Mouse (Mus musculus) cerebellum, postnatal 36 days (tissue): ENCODE data around the gene Ercc4.
"Not testable (repeated sequence)": the region's sequence is repeated elsewhere in the genome, so short reads cannot be mapped to it uniquely, and the experiment has no call there.

Experiments
- DNase-seq, 2 experiments: peaks; one replicate each; pipeline ENCODE4 v3.0.0; 2021 to 2022; ENCODE audit warnings: mixed read lengths in 2 of 2

Ercc4 gene

DNA sequence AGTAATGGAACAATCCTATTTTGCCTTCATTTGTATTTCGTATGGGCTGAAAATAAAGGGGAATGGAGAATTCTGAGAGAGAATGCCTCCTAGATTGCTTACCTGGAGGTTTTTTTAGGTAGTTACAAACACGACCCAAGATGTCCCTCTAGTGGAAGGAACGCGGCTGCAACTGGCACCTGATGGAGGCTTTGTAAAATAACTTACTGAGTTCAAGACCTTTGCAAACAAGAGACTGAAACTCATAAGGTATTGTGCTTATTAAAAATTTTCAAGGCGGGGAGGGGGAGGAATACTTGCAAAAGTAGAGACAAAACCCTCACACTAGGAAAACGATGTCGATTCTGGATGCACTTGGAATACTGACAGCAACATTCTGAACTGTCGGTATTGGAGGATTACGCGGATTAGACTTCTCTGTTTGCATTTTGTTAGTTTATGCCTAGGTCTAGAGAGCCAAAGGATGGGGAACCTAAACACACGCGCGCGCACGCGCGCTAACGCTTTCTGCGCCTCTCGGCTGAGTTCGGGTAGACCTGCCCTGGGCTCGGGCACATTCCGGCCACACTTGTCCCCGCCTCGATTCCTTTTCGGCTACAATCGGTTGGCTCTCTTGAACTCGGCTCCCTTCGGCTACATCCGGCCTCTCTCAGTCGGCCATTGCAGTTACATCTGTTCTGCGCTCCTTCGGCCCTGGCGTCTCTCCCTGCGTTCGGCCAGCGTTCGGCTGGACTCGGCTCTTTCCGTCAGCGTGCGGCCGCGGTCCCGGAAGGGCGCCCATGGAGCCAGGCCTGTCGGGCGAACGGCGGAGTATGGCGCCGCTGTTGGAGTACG is at the start of gene Ercc4:
Gene Ercc4 (plus strand): TSS at position 529 of the 834 bp plus-strand sequence.
- DNase-seq, result peak; percentile 98 to 99

DNA sequence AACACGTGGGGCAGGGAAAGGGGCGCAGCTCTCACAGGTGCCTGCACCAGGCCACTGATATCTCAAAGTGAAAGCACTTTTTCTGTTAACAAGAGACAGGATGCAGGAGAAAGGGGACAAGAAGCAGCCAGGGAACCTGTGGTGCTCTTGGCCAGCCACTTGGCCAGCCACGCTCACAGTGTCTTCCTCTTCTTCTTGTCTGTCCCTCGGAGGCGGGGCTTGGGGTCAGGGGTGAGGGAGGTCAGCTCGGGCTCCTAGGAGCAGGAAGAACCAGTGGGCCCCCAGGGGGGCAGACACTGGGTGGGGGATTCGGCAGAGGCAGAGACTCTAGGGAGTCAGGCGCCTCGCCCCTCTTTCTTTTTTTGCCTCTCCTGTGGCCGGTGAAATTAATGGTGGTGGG is 48.4 kb upstream of the Ercc4 start:
- no peak for DNase-seq

DNA sequence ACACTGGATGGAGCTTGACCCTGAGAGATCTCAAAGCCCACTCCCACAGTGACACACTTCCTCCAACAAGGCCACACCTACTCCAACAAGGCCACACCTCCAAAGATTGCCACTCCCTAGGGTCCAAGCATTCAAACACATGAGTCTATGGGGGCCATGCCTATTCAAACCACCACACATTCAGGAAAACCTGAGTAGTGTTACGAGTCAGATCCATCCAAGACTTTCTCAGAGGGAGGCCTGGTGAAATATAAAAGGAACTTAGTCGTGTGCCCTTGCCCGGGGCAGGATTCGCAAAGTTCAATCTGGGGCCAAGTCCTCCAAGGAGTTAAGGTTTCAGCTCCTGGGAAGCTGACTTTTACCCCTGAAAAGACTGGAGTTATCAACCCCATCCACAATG is 35.3 kb upstream of the Ercc4 start:
- no peak for DNase-seq

DNA sequence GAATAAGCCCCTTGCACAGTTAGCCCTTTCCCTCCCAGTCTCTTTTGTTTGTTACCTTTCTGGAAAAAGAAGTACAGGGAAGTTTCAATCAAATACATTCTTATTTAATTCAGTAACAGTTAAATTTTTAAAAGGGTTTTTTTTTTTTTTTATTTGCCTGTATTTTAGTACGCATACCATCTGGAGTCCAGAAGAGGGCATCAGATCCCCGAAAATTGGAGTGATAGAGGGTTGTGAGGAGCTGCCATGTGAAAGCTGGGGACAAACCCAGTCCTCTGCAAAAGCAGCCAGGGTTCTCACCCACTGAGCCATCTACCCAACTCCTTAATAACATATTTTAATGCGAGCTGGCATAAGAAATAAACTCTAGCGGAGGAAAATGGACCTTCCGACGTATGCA is 29.3 kb upstream of the Ercc4 start:
- DNase-seq, result no peak

DNA sequence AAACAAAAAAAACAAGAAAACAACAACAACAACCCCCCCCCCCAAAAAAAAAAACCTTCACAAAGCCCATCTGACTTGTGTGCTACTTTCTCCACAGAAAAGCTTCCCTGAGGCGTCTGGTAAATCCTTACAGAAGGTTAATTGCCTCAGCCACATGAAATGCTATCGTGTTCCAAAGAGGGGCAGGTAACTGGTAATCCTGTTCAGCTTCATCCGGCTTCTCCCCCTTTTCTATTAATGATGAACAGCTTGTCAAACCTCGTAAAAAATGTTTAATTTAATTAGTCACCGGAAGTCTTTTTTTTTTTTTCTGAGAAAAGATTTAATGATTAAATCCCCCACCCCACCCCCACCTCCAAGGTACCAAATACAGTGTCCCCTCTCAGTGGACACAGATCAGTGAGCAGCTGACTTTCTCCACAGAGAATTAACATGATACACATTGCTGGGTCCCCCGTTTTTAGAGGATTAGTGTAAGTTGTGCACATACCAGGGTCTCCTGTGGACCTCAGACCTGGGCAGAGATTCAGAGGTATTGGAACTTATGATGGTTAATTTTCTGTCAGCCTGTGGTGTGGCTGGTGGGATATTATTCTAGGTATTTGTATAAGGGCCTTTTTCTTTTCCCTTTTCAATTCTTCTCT is 26.2 kb upstream of the Ercc4 start:
- no peak for DNase-seq

DNA sequence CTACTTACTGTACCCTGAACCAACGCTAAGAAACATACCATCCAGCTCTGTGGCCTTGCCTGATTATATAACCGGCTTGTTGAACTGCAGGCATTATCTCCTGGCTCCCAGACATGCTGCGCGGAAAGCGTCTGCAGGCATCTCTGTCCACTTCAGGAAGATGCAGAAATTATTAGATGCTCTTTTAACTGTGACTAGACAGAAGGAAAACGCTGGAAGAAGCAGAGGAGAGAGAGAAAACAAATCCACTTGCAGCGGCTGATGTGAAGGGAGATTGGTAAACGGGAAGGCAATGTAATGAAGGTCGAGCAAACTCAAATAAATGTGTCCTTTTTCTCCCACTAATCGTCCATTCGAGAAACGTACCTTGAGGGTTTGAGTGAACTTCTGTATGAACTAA is 1.1 kb upstream of the Ercc4 start:
- DNase-seq, result no peak

DNA sequence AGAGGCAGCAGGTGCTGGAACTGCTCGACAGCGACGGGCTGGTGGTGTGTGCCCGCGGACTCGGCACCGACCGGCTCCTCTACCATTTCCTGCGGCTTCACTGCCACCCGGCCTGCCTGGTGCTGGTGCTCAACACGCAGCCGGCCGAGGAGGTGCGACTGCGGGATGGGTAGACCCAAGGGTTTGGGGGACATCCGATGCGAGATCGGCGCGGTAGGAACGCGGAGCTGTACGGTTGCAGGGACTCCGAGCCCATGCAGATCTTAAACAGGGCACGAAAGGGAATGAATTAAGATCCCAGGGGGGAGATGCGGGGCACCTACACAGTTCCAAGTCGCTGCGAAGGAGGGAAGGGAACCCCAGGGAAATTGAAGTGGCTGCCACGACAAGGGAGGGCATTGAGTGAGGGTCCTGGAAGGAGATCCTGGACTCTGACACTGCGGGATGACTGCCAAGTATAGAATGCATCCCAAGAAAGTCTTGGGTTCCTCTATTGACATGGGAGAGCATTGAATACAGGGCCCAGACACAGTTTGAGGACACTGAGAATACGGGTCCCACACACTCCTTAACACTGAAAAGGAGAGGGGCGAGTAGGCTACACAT is 609 bp downstream of the Ercc4 start:
- DNase-seq, result no peak

DNA sequence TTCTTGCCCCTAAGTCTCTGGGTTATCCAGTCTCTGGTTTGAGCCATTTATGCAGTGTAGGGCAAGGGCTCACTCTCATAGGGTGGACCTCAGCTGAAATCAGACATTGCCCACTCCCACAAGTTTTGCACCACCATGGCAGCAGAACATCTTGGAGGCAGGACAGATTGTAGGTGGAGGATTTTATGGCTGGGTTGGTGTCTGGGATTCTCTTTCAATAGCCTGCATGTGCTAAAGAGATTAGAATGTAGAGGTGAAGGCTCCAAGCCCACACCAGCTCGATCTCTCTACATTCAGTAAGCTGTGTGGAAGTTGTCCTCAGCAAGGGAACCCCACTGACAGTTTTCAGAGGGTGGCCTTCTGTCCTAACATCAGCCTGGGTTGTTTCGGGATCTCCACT is 5.3 kb downstream of the Ercc4 start:
- DNase-seq, result no peak

DNA sequence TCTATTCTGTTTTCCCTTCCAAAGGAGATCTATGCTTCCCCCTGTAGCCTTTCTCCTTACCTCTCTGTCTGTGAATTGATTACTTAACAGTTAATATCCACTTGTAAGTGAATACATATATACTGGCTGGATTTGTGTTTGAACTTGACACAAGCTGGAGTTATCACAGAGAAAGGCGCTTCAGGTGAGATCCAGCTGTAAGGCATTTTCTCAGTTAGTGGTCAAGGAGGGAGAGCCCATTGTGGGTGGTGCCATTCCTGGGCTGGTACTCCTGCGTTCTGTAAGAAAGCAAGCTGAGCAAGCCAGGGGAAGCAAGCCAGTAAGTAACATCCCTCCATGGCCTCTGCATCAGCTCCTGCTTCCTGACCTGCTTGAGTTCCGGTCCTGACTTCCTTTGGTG is 6.0 kb downstream of the Ercc4 start:
- not testable (repeated sequence) for DNase-seq

DNA sequence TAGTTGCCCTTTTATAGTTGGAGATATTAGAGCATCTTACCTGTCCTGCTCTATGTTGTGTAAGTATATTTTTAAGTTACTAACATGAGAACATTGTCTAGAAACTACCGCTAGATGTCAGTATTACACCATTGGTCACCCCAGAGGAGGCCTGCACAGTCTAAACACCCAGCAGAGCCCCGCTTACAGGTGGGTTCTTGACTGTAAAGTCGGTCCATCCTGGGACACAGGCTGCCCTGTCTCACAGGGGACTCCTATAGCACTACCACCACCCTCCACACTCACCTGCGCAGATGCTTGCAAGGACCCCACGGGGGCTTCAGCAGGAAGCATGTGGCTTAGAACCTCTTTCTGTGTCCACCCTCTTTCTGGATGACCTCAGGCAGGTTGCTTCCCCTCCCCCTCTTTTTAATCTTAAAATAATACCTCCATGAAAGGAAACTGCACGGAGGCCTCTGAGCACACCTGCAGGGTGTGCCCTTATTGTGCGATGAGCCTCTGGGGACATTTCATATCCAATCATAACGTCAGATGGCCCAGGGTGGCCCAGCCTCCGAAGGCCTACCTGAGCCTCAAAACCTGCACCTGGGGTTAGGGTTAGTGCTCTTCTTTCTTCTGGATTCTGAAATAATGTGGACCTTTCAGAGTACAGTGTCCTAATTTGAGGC is 7.9 kb downstream of the Ercc4 start:
- peak; percentile 18 to 44 for DNase-seq

DNA sequence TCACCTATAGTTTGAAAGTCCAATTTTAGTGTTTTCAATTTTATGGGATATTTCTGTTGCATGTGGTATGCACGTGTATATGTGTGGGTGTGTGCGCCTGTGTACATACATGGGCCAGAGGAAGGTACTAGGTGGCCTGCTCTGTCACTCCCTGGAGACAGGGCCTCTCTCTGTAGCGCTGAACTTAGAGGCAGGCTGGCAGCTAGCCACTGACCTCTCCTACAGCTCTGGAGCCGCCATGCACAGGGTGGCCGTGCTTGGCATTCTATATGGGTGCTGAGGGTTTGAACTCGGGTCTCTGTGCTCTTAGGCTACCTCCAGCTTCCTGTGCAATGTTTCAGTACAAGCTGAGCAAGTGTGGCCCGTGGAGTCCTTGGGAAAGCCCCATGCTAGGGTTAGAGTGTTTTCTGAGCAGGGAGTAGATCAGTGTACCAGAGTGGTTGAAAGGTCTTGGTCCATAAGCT is 8.5 kb downstream of the Ercc4 start:
- DNase-seq, result no peak

DNA sequence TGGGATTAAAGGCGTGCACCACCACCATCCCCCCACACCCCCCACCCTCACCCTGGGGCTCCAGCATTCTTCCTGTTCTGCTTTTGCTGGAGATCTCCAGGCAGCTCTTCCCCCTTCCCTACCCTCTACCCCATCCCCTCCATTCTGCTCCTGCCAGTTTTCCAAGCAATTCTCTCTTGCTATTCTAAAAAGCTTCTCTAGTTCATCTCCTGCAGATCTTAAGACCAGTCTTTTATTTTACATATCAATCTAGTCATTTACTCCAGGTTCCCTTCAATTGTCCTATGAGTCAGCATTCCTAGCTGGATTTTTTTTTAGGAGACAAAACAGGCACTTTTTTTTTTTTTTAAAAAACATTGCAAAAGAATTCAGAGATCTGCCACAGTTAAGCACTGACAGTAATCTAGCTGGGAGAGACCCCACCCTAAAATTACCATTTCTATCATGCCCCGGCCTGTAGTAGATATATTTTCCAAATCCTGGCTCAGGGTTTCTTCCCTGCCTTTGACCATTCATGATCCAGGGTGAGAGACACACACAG is 9.3 kb downstream of the Ercc4 start:
- no peak for DNase-seq

DNA sequence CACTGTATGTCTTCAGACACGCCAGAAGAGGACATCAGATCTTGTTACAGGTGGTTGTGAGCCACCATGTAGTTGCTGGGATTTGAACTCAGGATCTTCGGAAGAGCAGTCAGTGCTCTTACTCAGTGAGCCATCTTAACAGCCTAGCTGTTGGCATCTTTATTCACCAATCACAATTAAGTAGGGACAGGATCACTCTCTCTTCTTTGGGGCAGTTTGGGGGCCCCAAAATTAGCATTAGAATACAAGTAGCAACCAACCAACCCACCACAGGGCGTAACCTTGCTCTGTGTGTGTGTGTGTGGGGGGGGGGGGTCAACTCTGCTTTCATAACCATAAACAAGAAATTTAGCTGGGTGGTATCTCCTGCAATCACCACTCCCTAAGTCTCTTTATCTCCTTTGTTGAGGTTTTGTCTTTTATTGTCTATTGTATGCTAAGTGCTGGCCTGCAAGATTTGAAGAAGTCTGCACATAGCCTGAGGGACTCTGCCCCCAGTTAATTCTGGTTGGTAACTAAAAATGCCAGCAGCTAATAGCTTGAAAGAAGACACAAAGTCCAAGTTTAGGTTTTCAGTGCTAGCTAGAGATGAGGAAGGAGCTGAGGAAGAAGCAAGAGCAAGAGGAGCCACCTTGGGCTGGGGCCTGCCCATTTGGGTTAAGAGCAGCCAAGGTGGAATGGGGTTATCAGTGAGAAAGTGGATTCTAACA is 10.3 kb downstream of the Ercc4 start:
- no peak for DNase-seq

DNA sequence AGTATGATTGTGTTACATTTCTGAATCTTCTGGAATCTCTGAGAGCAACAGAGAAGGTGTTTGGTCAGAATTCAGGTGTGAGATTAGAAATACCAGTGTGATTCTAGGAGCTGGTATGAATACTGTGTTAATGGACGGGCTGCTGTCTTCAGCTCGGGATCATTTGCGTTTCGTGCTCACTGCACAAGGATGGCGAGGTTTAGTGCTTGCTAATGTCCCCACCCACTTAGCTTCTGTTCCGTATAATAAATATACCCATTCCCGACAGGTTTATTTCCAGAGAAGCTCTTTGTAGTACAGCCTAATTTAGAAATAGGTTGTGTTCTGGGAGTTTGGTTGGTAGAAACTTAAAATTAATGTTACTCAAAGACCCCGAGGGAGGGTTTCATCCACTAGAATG is 15.9 kb downstream of the Ercc4 start:
- DNase-seq, result no peak

DNA sequence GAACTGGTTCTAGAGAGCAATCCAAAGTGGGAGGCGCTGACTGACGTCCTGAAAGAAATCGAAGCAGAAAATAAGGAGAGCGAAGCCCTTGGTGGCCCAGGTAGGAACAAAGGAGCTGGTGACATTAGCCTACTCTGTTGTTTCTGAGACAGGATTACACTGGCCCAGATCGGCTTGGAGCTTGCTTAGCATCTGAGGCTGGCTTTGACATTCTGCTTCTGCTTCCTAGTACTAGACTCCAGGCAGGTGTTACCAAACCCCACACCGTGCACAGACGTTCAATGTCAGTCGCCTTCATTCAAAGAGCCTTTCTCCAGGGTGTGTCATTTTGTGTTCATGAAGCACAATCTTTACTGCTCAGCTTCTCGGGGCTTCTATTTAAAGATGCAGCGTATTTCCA is 18.1 kb downstream of the Ercc4 start:
- DNase-seq, result no peak

DNA sequence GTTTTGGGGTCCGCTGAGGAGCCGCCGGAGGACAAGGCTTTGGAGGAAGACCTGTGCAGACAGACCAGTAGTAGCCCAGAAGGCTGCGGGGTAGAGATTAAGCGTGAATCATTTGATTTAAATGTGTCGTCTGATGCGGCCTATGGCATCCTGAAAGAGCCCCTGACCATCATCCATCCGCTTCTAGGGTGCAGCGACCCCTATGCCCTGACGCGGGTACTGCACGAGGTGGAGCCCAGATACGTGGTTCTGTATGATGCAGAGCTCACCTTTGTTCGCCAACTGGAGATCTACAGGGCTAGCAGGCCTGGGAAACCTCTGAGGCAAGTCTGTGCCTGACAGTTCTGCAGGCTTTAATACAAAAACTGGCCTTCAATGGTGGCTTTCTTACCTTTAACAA is 20.9 kb downstream of the Ercc4 start:
- DNase-seq, result peak; percentile 39 to 40

DNA sequence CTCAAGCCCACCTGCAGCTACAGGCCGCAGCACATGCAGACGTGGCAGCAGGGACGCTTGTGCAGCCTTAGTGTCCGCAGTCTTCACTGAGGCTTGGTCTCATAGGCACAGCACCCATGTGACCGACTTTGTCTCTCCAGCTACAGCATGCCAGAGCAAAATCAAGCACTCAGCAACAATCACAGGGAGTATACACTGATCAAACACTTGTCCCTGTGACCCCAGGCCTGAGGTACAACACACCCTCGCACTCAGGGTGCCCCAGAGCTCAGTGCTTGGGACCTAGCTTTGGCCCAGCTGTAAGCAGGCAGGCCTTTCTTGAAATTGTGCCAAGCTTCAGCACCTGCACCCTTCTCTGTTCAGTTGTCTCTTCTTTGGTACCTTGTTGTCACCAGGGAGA is 31.7 kb downstream of the Ercc4 start:
- DNase-seq, result no peak

DNA sequence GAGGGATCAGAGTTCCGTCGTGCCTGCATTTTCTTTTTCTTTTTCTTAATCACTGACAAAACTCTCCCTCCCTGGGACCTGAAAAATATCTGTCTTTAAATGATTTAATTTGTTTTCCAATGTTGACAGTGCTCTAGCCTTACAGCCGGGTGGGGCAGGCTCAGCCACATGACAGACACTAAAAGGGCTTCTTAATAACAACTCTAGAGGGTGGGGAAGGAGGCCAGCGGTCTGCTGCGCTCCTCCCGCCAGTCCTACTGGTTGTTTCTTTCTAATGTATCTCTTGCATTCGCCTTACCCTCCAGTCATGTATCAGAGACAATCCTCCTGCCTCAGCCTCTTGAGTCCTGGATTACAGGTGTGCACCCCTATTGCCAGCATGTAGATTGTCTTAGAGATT is 34.4 kb downstream of the Ercc4 start:
- DNase-seq, result no peak

DNA sequence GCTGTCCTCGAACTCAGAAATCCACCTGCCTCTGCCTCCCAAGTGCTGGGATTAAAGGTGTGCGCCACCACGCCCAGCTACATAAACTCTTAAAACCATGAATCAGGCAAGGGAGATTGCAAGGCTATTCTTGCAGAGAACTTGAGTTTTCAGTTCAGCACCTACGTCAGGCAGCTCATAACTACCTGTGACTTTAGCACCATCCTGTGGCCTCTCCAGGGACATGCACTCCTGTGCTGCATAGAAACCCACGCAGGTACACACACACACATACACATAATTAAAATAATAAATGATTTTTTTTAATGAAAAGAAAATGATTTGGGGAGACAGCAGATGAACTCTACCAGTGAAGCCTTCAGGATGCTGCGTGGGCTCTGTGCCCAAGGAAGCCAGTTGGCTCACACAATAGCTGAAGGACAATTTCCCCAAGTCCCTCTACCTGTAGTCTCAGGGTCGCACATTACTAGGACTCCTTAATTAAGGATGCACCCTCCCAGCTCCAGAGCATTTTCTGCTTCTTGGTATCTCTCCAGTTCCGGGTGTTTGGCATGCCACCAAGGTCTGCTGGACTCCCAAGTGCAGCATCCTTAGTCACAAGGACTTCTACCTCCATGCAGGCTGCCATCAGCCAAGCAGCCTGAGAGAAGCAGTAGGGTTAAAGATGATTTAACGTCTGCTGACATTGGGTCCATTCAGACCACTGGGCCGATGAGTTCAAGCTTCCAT is 35.4 kb downstream of the Ercc4 start:
- DNase-seq, result no peak

DNA sequence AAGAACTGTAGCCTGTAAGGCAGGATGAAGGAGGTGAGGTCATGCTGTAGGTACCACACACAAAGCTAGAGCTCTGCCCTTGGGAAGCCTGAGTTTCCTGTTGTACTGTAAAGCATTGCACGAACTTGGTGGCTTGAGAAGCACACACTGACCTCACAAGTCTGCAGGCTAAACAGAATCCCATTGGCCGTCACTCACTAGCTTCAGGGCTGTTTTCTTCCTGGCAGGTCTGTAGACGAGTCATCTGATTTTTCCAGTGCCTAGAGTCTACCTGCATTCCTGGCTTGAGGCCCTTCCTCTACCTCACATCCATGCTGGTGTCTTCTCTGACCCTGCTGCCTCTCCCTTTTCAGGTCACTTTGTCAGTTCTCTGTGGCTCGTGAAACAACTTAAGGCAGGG is 36.7 kb downstream of the Ercc4 start:
- DNase-seq, result no peak

DNA sequence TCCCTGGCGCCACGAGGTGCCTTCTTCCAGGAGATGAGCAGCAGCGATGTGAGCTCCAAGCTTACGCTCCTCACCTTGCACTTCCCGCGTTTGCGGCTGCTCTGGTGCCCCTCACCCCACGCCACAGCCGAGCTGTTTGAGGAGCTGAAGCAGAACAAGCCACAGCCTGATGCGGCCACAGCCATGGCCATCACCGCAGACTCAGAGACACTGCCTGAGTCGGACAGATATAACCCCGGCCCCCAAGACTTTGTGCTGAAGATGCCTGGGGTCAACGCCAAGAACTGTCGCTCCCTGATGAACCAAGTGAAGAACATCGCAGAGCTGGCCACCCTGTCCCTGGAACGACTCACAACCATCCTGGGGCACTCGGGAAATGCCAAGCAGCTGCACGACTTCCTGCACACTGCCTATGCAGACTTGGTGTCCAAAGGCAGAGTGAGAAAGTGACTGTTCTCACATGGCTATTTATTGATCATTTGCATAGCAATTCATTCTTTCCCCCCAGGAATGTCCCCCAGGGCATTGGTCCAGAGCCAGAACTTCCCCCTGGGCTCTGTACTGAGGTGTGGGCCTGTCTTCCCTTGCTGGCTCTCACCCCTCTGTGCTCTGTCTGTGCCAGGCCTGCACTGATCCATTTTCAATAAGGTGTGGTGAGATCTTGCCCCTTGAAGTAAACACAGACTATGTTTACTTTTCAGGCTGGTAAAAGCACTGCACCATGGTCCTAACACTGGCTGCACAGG is 38.5 kb downstream of the Ercc4 start:
- DNase-seq, result no peak
